Mouse (Mus musculus) heart, embryonic 11.5 days (tissue): ENCODE data around the gene Ddx5. TPM values are rescaled to one million over a fixed set of nuclear protein-coding genes. Genes with fewer than 3 reads are reported as not detected.

ENCODE experiments used
- ATAC-seq: fragments of 200-750 bp; cut with Nextera tagmentation; replicated peaks from 2 replicates; pipeline ENCODE4 v1.8.0; 2017; ENCODE audit warnings: moderate library complexity; ENCODE audit not compliant: insufficient number of reproducible peaks, low FRiP score, low TSS enrichment
- H3K27ac ChIP-seq: fragments of 300-500 bp; sonication (generic); 2 replicates; pipeline ENCODE4 v1.5.1; 2014; ENCODE audit warnings: mild to moderate bottlenecking, low read depth, low read length
- H3K27me3 ChIP-seq: fragments of 300-500 bp; sonication (generic); 2 replicates; pipeline ENCODE4 v1.6.1; 2014; ENCODE audit warnings: mild to moderate bottlenecking, low read length, mixed read lengths; ENCODE audit not compliant: control insufficient read depth, insufficient read depth
- H3K36me3 ChIP-seq: fragments of 300-500 bp; sonication (generic); 2 replicates; pipeline ENCODE4 v1.6.1; 2014; ENCODE audit warnings: mild to moderate bottlenecking, low read length, moderate library complexity, mixed read lengths; ENCODE audit not compliant: control insufficient read depth, insufficient read depth
- H3K4me1 ChIP-seq: fragments of 300-500 bp; sonication (generic); 2 replicates; pipeline ENCODE4 v1.6.1; 2014; ENCODE audit warnings: low read length; ENCODE audit not compliant: control insufficient read depth, insufficient read depth
- H3K4me2 ChIP-seq: fragments of 300-500 bp; sonication (generic); 2 replicates; pipeline ENCODE4 v1.6.1; 2014; ENCODE audit warnings: mild to moderate bottlenecking, moderate library complexity
- H3K4me3 ChIP-seq: fragments of 300-500 bp; sonication (generic); 2 replicates; pipeline ENCODE4 v1.5.1; 2014; ENCODE audit warnings: low read depth, low read length
- H3K9ac ChIP-seq: fragments of 300-500 bp; sonication (generic); 2 replicates; pipeline ENCODE4 v1.6.1; 2014; ENCODE audit warnings: mild to moderate bottlenecking, low read depth, low read length, moderate library complexity
- H3K9me3 ChIP-seq: fragments of 300-500 bp; sonication (generic); replicated peaks from 2 replicates; pipeline ENCODE4 v1.6.1; 2016; ENCODE audit warnings: low read length; ENCODE audit not compliant: control insufficient read depth
- WGBS: fragments of 180-500 bp; shearing (Covaris S2); extraction: QIAGEN DNeasy Blood & Tissue Kit; methylation state at CpG from one replicate; pipeline ENCODE4 v1.1.7; 2014; ENCODE audit not compliant: insufficient replicate concordance; 5-methylcytosine and 5-hydroxymethylcytosine counted together
- polyA plus RNA-seq: library from polyadenylated mRNA; unstranded; fragments of >200 nt; fragmentation: Nextera tagmentation; extraction: Ambion mirVana; gene quantifications from 2 replicates; pipeline ENCODE4 v1.2.1, GENCODE M21; 2014

The Ddx5 gene
- polyA plus RNA-seq: 277 and 291 TPM in 2 replicates

- peak within 1 kb of the TSS; percentile 93 for H3K4me3 ChIP-seq
- peak within 1 kb of the TSS; percentile 80 for H3K4me2 ChIP-seq
- H3K9ac ChIP-seq: peak within 1 kb of the TSS; percentile 98
- H3K27me3 ChIP-seq: no peaks in the 10 kb centered on the region
- peaks cover 8% of the 10 kb centered on the region; the same call in 1 of the 2 replicates for H3K4me1 ChIP-seq
- peak; percentile 92 for ATAC-seq
- no peaks in the 10 kb centered on the region for H3K9me3 ChIP-seq
- WGBS: under 1% methylated on average over 56 of the region's 58 CpGs
- H3K27ac ChIP-seq: peak within 1 kb of the TSS; percentile 97
- peaks cover 16% of the 10 kb centered on the region for H3K36me3 ChIP-seq
Observed at GRCm38 (mm10) chr11:106788775-106789459, at the start of gene Ddx5, which contains the start of gene Cep95. Gene Ddx5, minus strand, starts transcription at chr11:106789185. Gene Cep95, plus strand, starts transcription at chr11:106789252.

- Histone ChIP-seq H3K4me1 (no peaks in the 10 kb centered on the region), H3K27ac (no peak overlapping the region), H3K4me3 (no peak overlapping the region), H3K36me3 (peaks cover 26% of the 10 kb centered on the region), H3K4me2 (no peak overlapping the region), H3K9ac (no peak overlapping the region), H3K27me3 (no peaks in the 10 kb centered on the region), H3K9me3 (no peaks in the 10 kb centered on the region)
- no peak for ATAC-seq
- WGBS: 91% methylated on average over 7 of the region's 7 CpGs
Observed at GRCm38 (mm10) chr11:106828079-106828478, 39.1 kb upstream of the Ddx5 start.

- no peaks in the 10 kb centered on the region for H3K27me3 ChIP-seq
- ATAC-seq: no peak
- WGBS: 85% methylated on average over 10 of the region's 10 CpGs
- no peaks in the 10 kb centered on the region for H3K9me3 ChIP-seq
- H3K27ac ChIP-seq: no peak overlapping the region
- peaks cover 5% of the 10 kb centered on the region; the same call in 1 of the 2 replicates for H3K4me1 ChIP-seq
- H3K9ac ChIP-seq: no peak overlapping the region
- peaks cover 26% of the 10 kb centered on the region; the same call in 1 of the 2 replicates for H3K36me3 ChIP-seq
- no peak overlapping the region for H3K4me3 ChIP-seq
- H3K4me2 ChIP-seq: no peak overlapping the region
Observed at GRCm38 (mm10) chr11:106824403-106824802, 35.4 kb upstream of the Ddx5 start.

GRCm38 (mm10) chr11:106823741-106824140 lies 34.8 kb upstream of the Ddx5 start:
- no peak for ATAC-seq
- H3K9me3 ChIP-seq: no peaks in the 10 kb centered on the region
- H3K4me2 ChIP-seq: no peak overlapping the region
- no peak overlapping the region for H3K9ac ChIP-seq
- H3K4me3 ChIP-seq: no peak overlapping the region
- no peaks in the 10 kb centered on the region for H3K27me3 ChIP-seq
- H3K36me3 ChIP-seq: peaks cover 31% of the 10 kb centered on the region
- no peak overlapping the region for H3K27ac ChIP-seq
- 91% methylated on average over 8 of the region's 8 CpGs for WGBS
- peaks cover 10% of the 10 kb centered on the region for H3K4me1 ChIP-seq

- WGBS: 80% methylated on average over 5 of the region's 5 CpGs
- Histone ChIP-seq H3K27me3 (no peaks in the 10 kb centered on the region), H3K9me3 (no peaks in the 10 kb centered on the region), H3K36me3 (peaks cover 29% of the 10 kb centered on the region), H3K27ac (no peak overlapping the region), H3K4me2 (no peak overlapping the region), H3K4me1 (peaks cover 17% of the 10 kb centered on the region), H3K4me3 (no peak overlapping the region), H3K9ac (no peak overlapping the region)
- no peak for ATAC-seq
Observed at GRCm38 (mm10) chr11:106822911-106823310, 33.9 kb upstream of the Ddx5 start.

GRCm38 (mm10) chr11:106822491-106822890 lies 33.5 kb upstream of the Ddx5 start:
- no peak overlapping the region for H3K4me3 ChIP-seq
- peaks cover 17% of the 10 kb centered on the region for H3K4me1 ChIP-seq
- H3K27me3 ChIP-seq: no peaks in the 10 kb centered on the region
- WGBS: 88% methylated on average over 8 of the region's 8 CpGs
- peaks cover 27% of the 10 kb centered on the region for H3K36me3 ChIP-seq
- no peaks in the 10 kb centered on the region for H3K9me3 ChIP-seq
- ATAC-seq: no peak
- no peak overlapping the region for H3K4me2 ChIP-seq
- no peak overlapping the region for H3K9ac ChIP-seq
- H3K27ac ChIP-seq: no peak overlapping the region

- peaks cover 17% of the 10 kb centered on the region for H3K4me1 ChIP-seq
- 82% methylated on average over 6 of the region's 6 CpGs for WGBS
- H3K4me2 ChIP-seq: no peak overlapping the region
- H3K36me3 ChIP-seq: peaks cover 23% of the 10 kb centered on the region
- H3K9ac ChIP-seq: no peak overlapping the region
- no peaks in the 10 kb centered on the region for H3K9me3 ChIP-seq
- ATAC-seq: no peak
- no peak overlapping the region for H3K27ac ChIP-seq
- H3K4me3 ChIP-seq: no peak overlapping the region
- no peaks in the 10 kb centered on the region for H3K27me3 ChIP-seq
Observed at GRCm38 (mm10) chr11:106821397-106821796, 32.4 kb upstream of the Ddx5 start.

GRCm38 (mm10) chr11:106820972-106821371 lies 32.0 kb upstream of the Ddx5 start:
- Histone ChIP-seq H3K27ac (no peak overlapping the region), H3K9me3 (no peaks in the 10 kb centered on the region), H3K4me3 (no peak overlapping the region), H3K36me3 (peaks cover 20% of the 10 kb centered on the region), H3K27me3 (no peaks in the 10 kb centered on the region), H3K9ac (no peak overlapping the region), H3K4me1 (peaks cover 17% of the 10 kb centered on the region), H3K4me2 (no peak overlapping the region)
- WGBS: 62% methylated on average over 4 of the region's 4 CpGs
- ATAC-seq: no peak

GRCm38 (mm10) chr11:106820252-106820651 lies 31.3 kb upstream of the Ddx5 start:
- no peak for ATAC-seq
- Histone ChIP-seq H3K9me3 (no peaks in the 10 kb centered on the region), H3K4me3 (no peak overlapping the region), H3K36me3 (peaks cover 22% of the 10 kb centered on the region), H3K27ac (no peak overlapping the region), H3K4me1 (peaks cover 17% of the 10 kb centered on the region), H3K4me2 (no peak overlapping the region), H3K9ac (no peak overlapping the region), H3K27me3 (no peaks in the 10 kb centered on the region)
- 89% methylated on average over 6 of the region's 6 CpGs for WGBS
